Mouse (Mus musculus) cerebellum, adult 2 months (tissue): Measurements from ENCODE around the gene Mug1.
"Not testable (repeated sequence)": the region's sequence is repeated elsewhere in the genome, so short reads cannot be mapped to it uniquely, and the experiment has no call there.

Source experiments
- CTCF ChIP-seq: fragments of 200-500 bp; IDR thresholded peaks from 2 replicates; pipeline ENCODE4 v1.5.1; 2011; ENCODE audit warnings: low read depth, mild to moderate bottlenecking, control low read depth, low read length, moderate library complexity, borderline replicate concordance; ENCODE audit not compliant: insufficient read depth
- POLR2A ChIP-seq: fragments of 200-500 bp; IDR thresholded peaks from 2 replicates; pipeline ENCODE4 v1.6.1; 2011; ENCODE audit warnings: low read length, control low read depth, borderline replicate concordance; ENCODE audit not compliant: insufficient read depth

GRCm38 (mm10) chr6:121838271-121838670, at the start of gene Mug1:
- not testable (repeated sequence) for TF ChIP-seq POLR2A, CTCF
